Mouse (Mus musculus) MEL-GATA-1-ER (cell line): Measurements from ENCODE around the gene Mllt3.
A peak's percentile ranks its signal among the peaks of the same experiment; 100 is the strongest.

ENCODE experiments used
- DNase-seq: peaks from one replicate; pipeline ENCODE4 v3.0.0-alpha.2; 2012; ENCODE audit warnings: low read depth; ENCODE audit errors: extremely low read depth

Gene Mllt3

GRCm38 (mm10) chr4:87783809-87784208, 249.4 kb downstream of the Mllt3 start:
- no peak for DNase-seq

GRCm38 (mm10) chr4:87781971-87782370, 251.2 kb downstream of the Mllt3 start:
- no peak for DNase-seq

GRCm38 (mm10) chr4:87775721-87776120, 257.4 kb downstream of the Mllt3 start:
- no peak for DNase-seq

GRCm38 (mm10) chr4:87774515-87774914, 258.6 kb downstream of the Mllt3 start:
- no peak for DNase-seq

GRCm38 (mm10) chr4:87767711-87768561, 265.2 kb downstream of the Mllt3 start:
- DNase-seq, result no peak

- no peak for DNase-seq
These were observed 267.4 kb downstream of the Mllt3 start for GRCm38 (mm10) chr4:87765729-87766128.

- no peak for DNase-seq
These were observed 272.1 kb downstream of the Mllt3 start for GRCm38 (mm10) chr4:87761075-87761474.

GRCm38 (mm10) chr4:87760297-87760696, 272.9 kb downstream of the Mllt3 start:
- DNase-seq, result no peak

- DNase-seq, result no peak
These were observed 273.5 kb downstream of the Mllt3 start for GRCm38 (mm10) chr4:87759625-87760024.

GRCm38 (mm10) chr4:87759110-87759509, 274.1 kb downstream of the Mllt3 start:
- no peak for DNase-seq

GRCm38 (mm10) chr4:87751515-87751864, 281.7 kb downstream of the Mllt3 start:
- no peak for DNase-seq

- DNase-seq, result peak; percentile 33
These were observed 282.2 kb downstream of the Mllt3 start for GRCm38 (mm10) chr4:87750856-87751514.

- DNase-seq, result no peak
These were observed 283.5 kb downstream of the Mllt3 start for GRCm38 (mm10) chr4:87749532-87750234.

- no peak for DNase-seq
These were observed 288.0 kb downstream of the Mllt3 start for GRCm38 (mm10) chr4:87745016-87745645.

GRCm38 (mm10) chr4:87739524-87740128, 293.5 kb downstream of the Mllt3 start:
- no peak for DNase-seq

- DNase-seq, result no peak
These were observed 294.1 kb downstream of the Mllt3 start for GRCm38 (mm10) chr4:87739104-87739503.

GRCm38 (mm10) chr4:87737201-87737806, 295.9 kb downstream of the Mllt3 start:
- no peak for DNase-seq

GRCm38 (mm10) chr4:87736779-87737178, 296.4 kb downstream of the Mllt3 start:
- no peak for DNase-seq

GRCm38 (mm10) chr4:87731118-87731672, 302.0 kb downstream of the Mllt3 start:
- DNase-seq, result no peak

GRCm38 (mm10) chr4:87728581-87728980, 304.6 kb downstream of the Mllt3 start:
- DNase-seq, result no peak

GRCm38 (mm10) chr4:87723448-87723847, 309.7 kb downstream of the Mllt3 start:
- no peak for DNase-seq
